Mouse (Mus musculus) limb, embryonic 11.5 days (tissue): ENCODE measurements around the gene Cdr2. TPM values are rescaled to one million over a fixed set of nuclear protein-coding genes. Genes with fewer than 3 reads are reported as not detected.
A peak's percentile ranks its signal among the peaks of the same experiment; 100 is the strongest.
"Not testable (repeated sequence)": the region's sequence is repeated elsewhere in the genome, so short reads cannot be mapped to it uniquely, and the experiment has no call there.

Source experiments
- ATAC-seq: fragments of 200-750 bp; cut with Nextera tagmentation; 2 replicates; pipeline ENCODE4 v1.8.0; 2017; ENCODE audit warnings: low read depth; ENCODE audit not compliant: insufficient number of reproducible peaks, low FRiP score, low TSS enrichment
- DNase-seq: peaks from one replicate; pipeline ENCODE4 v3.0.0-alpha.2; 2015; ENCODE audit warnings: low spot score
- H3K27ac ChIP-seq: fragments of 300-500 bp; sonication (generic); replicated peaks from 2 replicates; pipeline ENCODE4 v1.5.1; 2014; ENCODE audit warnings: low read depth, mild to moderate bottlenecking, low read length
- H3K27me3 ChIP-seq: fragments of 300-500 bp; sonication (generic); 2 replicates; pipeline ENCODE4 v1.6.1; 2014; ENCODE audit warnings: mild to moderate bottlenecking, low read length, mixed read lengths; ENCODE audit not compliant: control insufficient read depth, insufficient read depth
- H3K36me3 ChIP-seq: fragments of 300-500 bp; sonication (generic); 2 replicates; pipeline ENCODE4 v1.6.1; 2014; ENCODE audit warnings: mild to moderate bottlenecking, low read length, moderate library complexity, mixed read lengths; ENCODE audit not compliant: control insufficient read depth, insufficient read depth
- H3K4me1 ChIP-seq: fragments of 300-500 bp; sonication (generic); 2 replicates; pipeline ENCODE4 v1.6.1; 2014; ENCODE audit warnings: low read length, mixed read lengths; ENCODE audit not compliant: control insufficient read depth, insufficient read depth
- H3K4me2 ChIP-seq: fragments of 300-500 bp; sonication (generic); 2 replicates; pipeline ENCODE4 v1.6.1; 2014; ENCODE audit warnings: low read depth, mild to moderate bottlenecking, moderate library complexity; ENCODE audit not compliant: severe bottlenecking
- H3K4me3 ChIP-seq: fragments of 300-500 bp; sonication (generic); 2 replicates; pipeline ENCODE4 v1.5.1; 2014; ENCODE audit warnings: low read depth, low read length
- H3K9ac ChIP-seq: fragments of 300-500 bp; sonication (generic); 2 replicates; pipeline ENCODE4 v1.6.1; 2014; ENCODE audit warnings: mild to moderate bottlenecking, low read length
- H3K9me3 ChIP-seq: fragments of 300-500 bp; sonication (generic); 2 replicates; pipeline ENCODE4 v1.6.1; 2016; ENCODE audit warnings: low read length; ENCODE audit not compliant: control insufficient read depth
- WGBS: fragments of 180-500 bp; shearing (Covaris S2); extraction: QIAGEN DNeasy Blood & Tissue Kit; methylation state at CpG from one replicate; pipeline ENCODE4 v1.1.7; 2014; 5-methylcytosine and 5-hydroxymethylcytosine counted together
- polyA plus RNA-seq: library from polyadenylated mRNA; unstranded; fragments of >200 nt; fragmentation: Nextera tagmentation; extraction: Ambion mirVana; gene quantifications from 2 replicates; pipeline ENCODE4 v1.2.1, GENCODE M21; 2014

The Cdr2 gene
- polyA plus RNA-seq, 1 experiment from 2014 or later: 14.0 TPM

GRCm38 (mm10) chr7:120980931-120981924 lies 884 bp downstream of the Cdr2 start:
- WGBS: 6% methylated on average over 39 of the region's 39 CpGs
- ATAC-seq: peak; percentile 68
- Histone ChIP-seq H3K36me3 (no peaks in the 10 kb centered on the region), H3K4me2 (peak overlapping the region; percentile 61), H3K4me3 (peak overlapping the region; percentile 70), H3K9ac (peak overlapping the region; percentile 75), H3K27me3 (no peaks in the 10 kb centered on the region), H3K4me1 (0 out of 2 replicates have a peak, but pooled peaks cover 4% of the 10 kb centered on the region), H3K27ac (0 out of 2 replicates have a peak overlapping the region, but pooled peaks have one; percentile 30), H3K9me3 (no peaks in the 10 kb centered on the region)
- peak; percentile 74 for DNase-seq

DNA sequence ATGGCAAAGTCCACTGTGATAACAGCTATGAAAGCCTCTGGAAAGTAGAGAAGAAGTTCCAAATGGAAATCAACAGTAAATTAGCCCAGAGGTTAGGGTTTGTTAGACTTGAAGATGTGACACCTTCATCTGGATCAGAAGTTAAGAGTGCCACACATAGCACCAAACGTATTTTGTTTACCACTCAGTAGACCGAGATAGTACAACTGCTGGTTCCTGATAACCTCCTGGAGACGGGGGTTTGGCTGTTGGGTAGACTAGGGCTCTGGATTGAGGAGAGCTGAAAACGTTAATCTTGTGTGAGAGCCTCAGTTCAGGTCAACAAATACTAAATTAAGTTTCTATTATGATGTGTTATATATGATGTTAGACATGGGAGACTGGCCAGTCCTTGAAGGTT lies 2.1 kb downstream of the Cdr2 start:
- 91% methylated on average over 4 of the region's 4 CpGs for WGBS
- ATAC-seq (no peak), DNase-seq (no peak)
- H3K27me3 ChIP-seq: no peaks in the 10 kb centered on the region
- H3K9ac ChIP-seq: no peak overlapping the region
- H3K4me3 ChIP-seq: no peak overlapping the region
- H3K9me3 ChIP-seq: no peaks in the 10 kb centered on the region
- H3K4me2 ChIP-seq: no peak overlapping the region
- no peak overlapping the region for H3K27ac ChIP-seq
- no peaks in the 10 kb centered on the region for H3K36me3 ChIP-seq
- H3K4me1 ChIP-seq: 0 out of 2 replicates have a peak, but pooled peaks cover 4% of the 10 kb centered on the region

DNA sequence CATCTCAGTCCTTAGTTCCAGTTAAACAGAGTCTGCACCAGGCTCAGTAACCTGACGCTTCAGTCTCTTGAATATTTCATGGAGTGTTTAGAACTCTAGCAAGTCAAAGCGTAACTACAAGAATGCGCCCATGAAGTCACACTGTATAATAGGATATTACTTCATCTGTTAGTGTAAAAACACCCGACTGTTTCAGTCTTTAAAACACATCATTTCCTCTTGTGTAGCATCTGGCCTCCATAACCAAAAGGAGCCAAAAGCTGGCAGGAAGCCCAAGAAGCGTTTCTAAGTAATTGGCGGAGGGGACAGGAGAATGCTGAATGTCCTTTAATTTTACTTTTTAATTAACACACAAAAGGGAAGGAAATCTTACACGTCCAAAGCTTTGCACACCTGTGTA lies 5.0 kb downstream of the Cdr2 start:
- no peaks in the 10 kb centered on the region for H3K36me3 ChIP-seq
- ATAC-seq (no peak), DNase-seq (no peak)
- H3K27me3 ChIP-seq: no peaks in the 10 kb centered on the region
- H3K4me1 ChIP-seq: 0 out of 2 replicates have a peak, but pooled peaks cover 4% of the 10 kb centered on the region
- 67% methylated on average over 7 of the region's 7 CpGs for WGBS
- no peak overlapping the region for H3K27ac ChIP-seq
- H3K9me3 ChIP-seq: no peaks in the 10 kb centered on the region
- no peak overlapping the region for H3K4me3 ChIP-seq
- H3K4me2 ChIP-seq: no peak overlapping the region
- no peak overlapping the region for H3K9ac ChIP-seq

DNA sequence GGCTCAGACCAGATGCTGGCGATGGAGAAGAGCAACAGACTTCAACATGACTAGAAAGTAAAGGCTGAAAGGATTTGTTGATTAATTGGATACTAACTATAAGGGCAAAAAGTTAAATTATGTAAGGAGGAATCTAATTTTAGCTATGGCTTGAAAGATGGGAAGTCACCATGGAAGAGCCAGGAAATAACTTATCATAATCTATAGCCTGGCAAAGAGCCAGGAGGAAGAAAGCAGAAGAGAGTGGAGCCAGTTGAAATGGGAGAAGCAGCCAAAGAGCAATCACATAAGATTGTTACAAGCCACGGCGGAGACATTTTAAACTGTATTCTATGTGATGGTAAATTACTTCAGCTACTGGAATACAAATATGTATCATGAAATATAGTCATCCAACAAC lies 8.1 kb downstream of the Cdr2 start:
- 95% methylated on average over 3 of the region's 3 CpGs for WGBS
- Histone ChIP-seq H3K27me3 (no peaks in the 10 kb centered on the region), H3K4me2 (no peak overlapping the region), H3K36me3 (no peaks in the 10 kb centered on the region), H3K9ac (no peak overlapping the region), H3K27ac (no peak overlapping the region), H3K4me1 (no peaks in the 10 kb centered on the region), H3K9me3 (no peaks in the 10 kb centered on the region), H3K4me3 (no peak overlapping the region)
- ATAC-seq (no peak), DNase-seq (no peak)

DNA sequence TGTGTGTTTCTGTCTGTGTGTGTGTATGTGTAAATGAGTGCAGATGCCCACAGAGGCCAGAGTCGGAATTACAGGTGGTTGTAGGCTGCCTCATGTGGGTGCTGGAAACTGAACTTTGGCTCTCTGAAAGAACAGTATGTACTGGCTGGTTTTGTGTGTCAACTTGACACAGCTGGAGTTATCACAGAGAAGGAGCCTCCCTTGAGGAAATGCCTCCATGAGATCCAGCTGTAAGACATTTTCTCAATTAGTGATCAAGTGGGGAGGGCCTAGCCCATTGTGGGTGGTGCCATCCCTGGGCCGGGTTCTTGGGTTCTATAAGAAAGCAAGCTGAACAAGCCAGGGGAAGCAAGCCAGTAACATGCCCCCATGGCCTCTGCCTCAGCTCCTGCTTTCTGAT lies 9.6 kb downstream of the Cdr2 start:
- H3K27me3 ChIP-seq, H3K27ac ChIP-seq, DNase-seq, ATAC-seq, H3K36me3 ChIP-seq, H3K9ac ChIP-seq, H3K9me3 ChIP-seq, H3K4me2 ChIP-seq, H3K4me3 ChIP-seq, H3K4me1 ChIP-seq: not testable (repeated sequence)
- WGBS: 92% methylated on average over 2 of the region's 2 CpGs

DNA sequence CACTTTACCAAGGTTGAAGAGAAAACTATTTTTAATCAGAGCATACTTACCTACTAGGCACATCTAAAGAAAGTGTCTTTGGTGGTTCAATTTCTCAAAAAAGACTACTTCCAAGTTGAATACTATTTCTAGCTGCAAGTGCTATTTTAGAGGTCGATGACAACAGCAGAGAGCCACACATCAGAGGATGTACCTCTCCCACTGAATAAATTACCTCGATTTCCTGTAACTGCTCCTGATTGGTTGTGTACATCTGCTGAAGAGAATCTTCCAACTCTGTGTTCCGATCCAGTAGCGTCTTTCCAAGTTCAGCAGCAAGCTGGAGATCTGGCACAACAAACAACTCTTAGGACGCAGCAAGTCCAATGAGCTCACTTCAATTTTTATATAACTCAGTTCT lies 12.0 kb downstream of the Cdr2 start:
- Histone ChIP-seq H3K9ac (no peak overlapping the region), H3K27ac (no peak overlapping the region), H3K4me3 (no peak overlapping the region), H3K4me1 (no peaks in the 10 kb centered on the region), H3K27me3 (no peaks in the 10 kb centered on the region), H3K9me3 (no peaks in the 10 kb centered on the region), H3K4me2 (no peak overlapping the region), H3K36me3 (no peaks in the 10 kb centered on the region)
- WGBS: 89% methylated on average over 5 of the region's 5 CpGs
- ATAC-seq (no peak), DNase-seq (no peak)

DNA sequence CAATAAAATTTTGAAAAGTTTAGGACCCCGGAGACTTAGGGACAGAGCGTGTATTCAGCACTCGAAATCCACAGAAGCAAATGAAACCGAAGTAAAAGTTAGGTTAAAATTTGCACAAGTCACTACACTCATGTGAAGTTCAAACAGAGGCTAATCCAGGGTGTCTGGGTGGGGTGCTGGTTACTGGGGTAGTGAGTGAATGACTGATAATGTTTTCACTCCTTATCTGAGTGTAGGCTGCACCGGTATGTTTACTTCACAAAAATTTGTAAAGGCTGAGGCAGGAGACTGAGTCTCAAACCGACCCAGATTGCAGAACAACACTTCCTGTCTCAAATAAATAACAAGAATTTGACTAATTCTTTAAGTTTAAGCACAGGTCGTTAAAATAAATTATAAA lies 12.9 kb downstream of the Cdr2 start:
- 91% methylated on average over 7 of the region's 7 CpGs for WGBS
- H3K4me3 ChIP-seq: no peak overlapping the region
- H3K36me3 ChIP-seq: no peaks in the 10 kb centered on the region
- H3K9me3 ChIP-seq: no peaks in the 10 kb centered on the region
- H3K27ac ChIP-seq: no peak overlapping the region
- no peak overlapping the region for H3K9ac ChIP-seq
- no peaks in the 10 kb centered on the region for H3K27me3 ChIP-seq
- no peak for ATAC-seq
- DNase-seq: no peak
- H3K4me2 ChIP-seq: no peak overlapping the region
- H3K4me1 ChIP-seq: no peaks in the 10 kb centered on the region

DNA sequence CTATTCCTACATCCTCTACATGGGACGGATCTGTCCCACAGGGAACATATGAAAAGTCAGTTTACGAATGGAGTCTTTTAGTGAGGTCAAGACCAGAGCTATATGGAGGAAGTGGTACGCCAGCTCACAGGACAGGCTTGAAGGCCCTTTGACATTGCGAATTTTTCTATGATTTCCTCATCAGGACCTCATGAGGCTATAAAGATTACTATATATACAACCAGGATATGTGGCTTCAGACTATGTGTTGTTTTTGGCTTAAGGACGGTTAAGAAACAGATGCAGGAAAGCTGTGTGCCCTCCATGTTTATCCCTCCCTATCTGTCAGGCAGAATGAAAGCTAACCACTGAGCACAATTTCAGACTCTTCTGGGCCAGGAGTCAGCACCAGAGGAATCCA lies 19.0 kb downstream of the Cdr2 start:
- 90% methylated on average over 5 of the region's 5 CpGs for WGBS
- H3K4me1 ChIP-seq: no peaks in the 10 kb centered on the region
- ATAC-seq: no peak
- H3K9me3 ChIP-seq: no peaks in the 10 kb centered on the region
- H3K27me3 ChIP-seq: no peaks in the 10 kb centered on the region
- H3K4me2 ChIP-seq: no peak overlapping the region
- H3K4me3 ChIP-seq: no peak overlapping the region
- peaks cover 5% of the 10 kb centered on the region; the same call in 1 of the 2 replicates for H3K36me3 ChIP-seq
- DNase-seq: no peak
- H3K9ac ChIP-seq: no peak overlapping the region
- H3K27ac ChIP-seq: no peak overlapping the region
